Mouse (Mus musculus): ENCODE results near the gene Cd80.

GRCm38 (mm10) chr16:38496604-38497140 is 41.3 kb downstream of the Cd80 start:
- TF ChIP-seq GATA1 (IDR thresholded peaks at IDR 0.05; ENCODE audit: borderline replicate concordance, low read length) (no peak), FLI1 (IDR thresholded peaks at IDR 0.05; ENCODE audit: low read length) (no peak)
